Mouse (Mus musculus): Measurements from ENCODE around the gene Tcap.

GRCm38 (mm10) chr11:98349308-98349707, 34.3 kb upstream of the Tcap start:
- TF ChIP-seq CTCF (IDR thresholded peaks at IDR 0.05; ENCODE audit: low read depth, low read length) (no peak), POLR2A (IDR thresholded peaks at IDR 0.05; ENCODE audit: extremely low read depth, insufficient read depth, low read length) (no peak)
